Comparison of ENCODE assay signal across 1 mouse cellular context in the genomic region with DNA sequence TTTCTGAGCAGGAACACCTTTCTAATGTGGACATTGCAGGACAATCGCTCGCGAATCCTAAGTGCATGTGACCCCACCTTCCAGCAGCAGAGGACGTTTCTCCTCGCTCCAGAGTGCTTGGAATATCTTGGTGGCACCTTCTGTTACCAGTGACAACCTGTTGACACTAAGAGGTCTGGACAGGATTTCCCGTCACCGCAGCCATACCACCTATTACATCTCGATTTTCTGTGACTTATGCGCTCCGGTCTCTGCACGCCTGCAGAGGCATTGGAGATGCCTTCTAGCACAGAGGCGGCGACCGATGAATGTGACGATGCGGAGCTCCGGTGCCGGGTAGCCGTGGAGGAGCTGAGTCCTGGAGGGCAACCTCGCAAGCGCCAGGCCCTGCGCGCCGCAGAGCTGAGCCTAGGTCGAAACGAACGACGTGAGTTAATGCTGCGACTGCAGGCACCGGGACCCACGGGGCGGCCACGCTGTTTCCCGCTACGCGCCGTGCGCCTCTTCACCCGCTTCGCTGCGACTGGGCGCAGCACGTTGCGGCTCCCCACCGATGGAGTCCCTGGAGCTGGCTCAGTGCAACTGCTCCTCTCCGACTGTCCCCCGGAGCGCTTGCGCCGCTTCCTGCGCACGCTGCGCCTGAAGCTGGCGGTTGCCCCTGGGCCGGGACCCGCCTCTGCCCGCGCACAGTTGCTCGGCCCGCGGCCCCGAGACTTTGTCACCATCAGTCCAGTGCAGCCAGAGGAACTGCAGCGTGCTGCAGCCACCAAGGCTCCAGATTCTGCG.
TF ChIP-seq lines count a peak whose summit lies in the region.

No protein-coding gene starts in this region.

TF ChIP-seq in MEL, 35 proteins besides CTCF, POLR2A, EP300 and RAD21:
- TF ChIP-seq USF1 (IDR thresholded peaks at IDR 0.05; ENCODE audit: low read depth, low read length) (peak; percentile 2; the same call in 1 of the 2 replicates), GABPA (IDR thresholded peaks at IDR 0.05; ENCODE audit: low read depth, low read length) (no peak), UBTF (IDR thresholded peaks at IDR 0.05; ENCODE audit: borderline replicate concordance, insufficient read depth, low read depth, low read length) (peak; percentile 73; the same call in 1 of the 2 replicates), ZMIZ1 (IDR thresholded peaks at IDR 0.05; ENCODE audit: low read depth, low read length) (no peak; the same call in 1 of the 2 replicates), RCOR1 (IDR thresholded peaks at IDR 0.05; ENCODE audit: low read depth, low read length) (no peak), ELF1 (IDR thresholded peaks at IDR 0.05; ENCODE audit: low read depth, low read length) (no peak), NRF1 (IDR thresholded peaks at IDR 0.05; ENCODE audit: insufficient read depth, low read depth, low read length, poor library complexity, severe bottlenecking) (peak; percentile 68), TBP (IDR thresholded peaks at IDR 0.05; ENCODE audit: low read depth, low read length) (no peak), ZNF384 (IDR thresholded peaks at IDR 0.05; ENCODE audit: low read depth, low read length) (no peak), POLR2AphosphoS2 (IDR thresholded peaks at IDR 0.05; ENCODE audit: low read length) (no peak), MAX (IDR thresholded peaks at IDR 0.05; ENCODE audit: low read length) (no peak), TAL1 (IDR thresholded peaks at IDR 0.05; ENCODE audit: low read length) (no peak), CHD1 (IDR thresholded peaks at IDR 0.05; ENCODE audit: low read depth, low read length) (peak; percentile 73; the same call in 1 of the 2 replicates), ZC3H11A (IDR thresholded peaks at IDR 0.05; ENCODE audit: low read depth, low read length) (no peak), SIN3A (IDR thresholded peaks at IDR 0.05; ENCODE audit: low read length) (no peak; the same call in none of the 2 replicates), MYB (IDR thresholded peaks at IDR 0.05; ENCODE audit: low read depth, low read length) (no peak), HCFC1 (IDR thresholded peaks at IDR 0.05; ENCODE audit: low read depth, low read length) (no peak), MEF2A (IDR thresholded peaks at IDR 0.05; ENCODE audit: extremely low read depth, insufficient replicate concordance, low read depth, low read length, poor library complexity, severe bottlenecking) (no peak), MAFK (IDR thresholded peaks at IDR 0.05; ENCODE audit: borderline replicate concordance, low read depth, low read length) (no peak), USF2 (IDR thresholded peaks at IDR 0.05; ENCODE audit: borderline replicate concordance in 1 of 2, insufficient read depth in 1 of 2, low read depth in 1 of 2, low read length in 2 of 2) (no peak), MAZ (IDR thresholded peaks at IDR 0.05; ENCODE audit: low read depth, low read length) (0 out of 2 replicates have a peak, but pooled peaks have one; percentile 35), MXI1 (IDR thresholded peaks at IDR 0.05; ENCODE audit: low read depth, low read length) (no peak; the same call in 1 of the 2 replicates), ETS1 (IDR thresholded peaks at IDR 0.05; ENCODE audit: low read depth, low read length) (no peak), GATA1 (IDR thresholded peaks at IDR 0.05; ENCODE audit: low read depth, low read length) (no peak)
TF ChIP-seq in MEL: peak in this region for 5.
